Comparison of ENCODE assay signal across 17 mouse cellular contexts in the genomic region with DNA sequence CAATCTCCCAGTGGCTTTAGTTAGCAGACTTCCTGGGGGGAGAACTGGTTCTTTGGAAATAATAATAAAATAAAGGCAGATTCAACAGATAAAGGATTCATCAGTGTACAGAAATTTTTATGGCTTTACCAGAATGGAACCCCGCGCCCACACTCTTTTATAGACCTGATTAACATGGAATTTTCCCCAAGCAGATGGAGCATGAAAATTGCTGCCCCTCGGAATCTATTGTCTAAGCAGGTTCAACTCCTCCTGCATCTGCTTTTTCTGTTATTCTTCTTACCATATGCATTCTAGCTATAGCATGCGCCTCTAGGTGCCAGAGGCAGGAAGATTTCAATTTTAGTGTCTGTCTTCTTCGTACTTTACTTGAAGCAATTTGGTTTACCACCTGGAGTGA.
"Had no signal": no experiment of that assay in that cellular context is flagged by ENCODE, and none has a peak within 500 bp of the region (broad histone marks: within the 10 kb centered on the region; RNA-seq: fewer than 3 reads in every experiment).

No protein-coding gene starts in this region.

- H3K27ac ChIP-seq: intestine, embryonic 15.5 days; kidney, embryonic 15.5 days; limb, embryonic 12.5 days; limb, embryonic 15.5 days; liver, embryonic 14.5 days; macrophage had no signal

- H3K4me1 ChIP-seq: intestine, embryonic 15.5 days had no signal

- H3K9me3 ChIP-seq: intestine, embryonic 15.5 days; kidney, embryonic 15.5 days; limb, embryonic 12.5 days; limb, embryonic 15.5 days had no signal

- H3K4me2 ChIP-seq: intestine, embryonic 15.5 days; kidney, embryonic 15.5 days; limb, embryonic 12.5 days; limb, embryonic 15.5 days; liver, embryonic 11.5 days; lung, embryonic 14.5 days had no signal

- H3K9ac ChIP-seq: intestine, embryonic 15.5 days; kidney, embryonic 15.5 days; limb, embryonic 12.5 days; limb, embryonic 15.5 days; liver, embryonic 14.5 days; liver, postnatal 0 days; lung, embryonic 14.5 days had no signal

- DNase-seq: kidney, adult 11 months; kidney, adult 8-10 months; kidney, postnatal 10 days; kidney, postnatal 36 days; left cerebral cortex, postnatal 4 days; liver, postnatal 0 days; lung, embryonic 14.5 days; thymus, adult 18-20 months; thymus, postnatal 36 days had no signal

- ATAC-seq: intestine, embryonic 15.5 days; liver, postnatal 0 days; lung, postnatal 0 days had no signal

- H3K27me3 ChIP-seq: intestine, embryonic 15.5 days; kidney, embryonic 15.5 days; limb, embryonic 12.5 days; limb, embryonic 15.5 days had no signal

- H3K36me3 ChIP-seq: intestine, embryonic 15.5 days; kidney, embryonic 15.5 days; limb, embryonic 12.5 days; limb, embryonic 15.5 days had no signal

- H3K4me3 ChIP-seq: intestine, embryonic 15.5 days; kidney, embryonic 15.5 days; limb, embryonic 12.5 days; limb, embryonic 15.5 days had no signal
